ENCODE assay signal across 9 mouse cellular contexts in genomic region chr5:33377801-33378301, GRCm38 (mm10). TPM values are rescaled to one million over a fixed set of nuclear protein-coding genes. Genes with fewer than 3 reads are reported as not detected.
A peak's percentile ranks its signal among the peaks of the same experiment; 100 is the strongest.
DNase-seq lines count a peak whose midpoint lies in the region; ATAC-seq lines count a peak whose summit lies in the region.
"Had no signal": no experiment of that assay in that cellular context is flagged by ENCODE, and none has a peak within 500 bp of the region (broad histone marks: within the 10 kb centered on the region; RNA-seq: fewer than 3 reads in every experiment).

No protein-coding gene starts in this region.

- DNase-seq in kidney, adult 11 months, result no peak
- DNase-seq in MEL-GATA-1-ER (ENCODE audit: extremely low read depth, low read depth), result peak; percentile 46
- no peak for DNase-seq in intestine, embryonic 14.5 days (ENCODE audit: low spot score)
- DNase-seq in lung, postnatal 10 days, result peak; percentile 56
- DNase-seq in spleen, postnatal 4 days (ENCODE audit: low spot score in 2 of 2), result peak; percentile 36 to 76
- no peak for DNase-seq in gastrocnemius, postnatal 36 days

- H3K9me3 ChIP-seq in kidney, embryonic 14.5 days (ENCODE audit: control insufficient read depth, low read length), result no peaks in the 10 kb centered on the region
- no peaks in the 10 kb centered on the region for H3K9me3 ChIP-seq in embryonic facial prominence, embryonic 15.5 days (replicated peaks)
- no peaks in the 10 kb centered on the region for H3K9me3 ChIP-seq in intestine, embryonic 14.5 days (ENCODE audit: control insufficient read depth, low read length)

- peak overlapping the region; percentile 54 for H3K4me3 ChIP-seq in kidney, embryonic 14.5 days (ENCODE audit: low read length)
- H3K4me3 ChIP-seq in embryonic facial prominence, embryonic 15.5 days (replicated peaks), result peak overlapping the region; percentile 73
- peak overlapping the region; percentile 64 for H3K4me3 ChIP-seq in intestine, embryonic 14.5 days (ENCODE audit: low read depth, low read length)

- WGBS in kidney, embryonic 14.5 days, result 0% methylated on average over 21 of the region's 21 CpGs
- WGBS in embryonic facial prominence, embryonic 15.5 days, result 1% methylated on average over 21 of the region's 21 CpGs
- 2% methylated on average over 21 of the region's 21 CpGs for WGBS in intestine, embryonic 14.5 days

- H3K4me1 ChIP-seq in kidney, embryonic 14.5 days (ENCODE audit: control insufficient read depth, insufficient read depth, low read length), result no peaks in the 10 kb centered on the region
- peaks cover 9% of the 10 kb centered on the region for H3K4me1 ChIP-seq in embryonic facial prominence, embryonic 15.5 days
- peaks cover 2% of the 10 kb centered on the region; the same call in 1 of the 2 replicates for H3K4me1 ChIP-seq in intestine, embryonic 14.5 days (replicated peaks; ENCODE audit: control insufficient read depth, insufficient read depth, low read length)

- peak overlapping the region; percentile 89 for H3K27ac ChIP-seq in kidney, embryonic 14.5 days (ENCODE audit: low read depth, low read length)
- H3K27ac ChIP-seq in embryonic facial prominence, embryonic 15.5 days (replicated peaks), result peak overlapping the region; percentile 98
- H3K27ac ChIP-seq in intestine, embryonic 14.5 days (ENCODE audit: low read depth), result peak overlapping the region; percentile 94

- H3K27me3 ChIP-seq in kidney, embryonic 14.5 days (ENCODE audit: control insufficient read depth, insufficient read depth, low read length), result no peaks in the 10 kb centered on the region
- H3K27me3 ChIP-seq in embryonic facial prominence, embryonic 15.5 days, result no peaks in the 10 kb centered on the region
- H3K27me3 ChIP-seq in intestine, embryonic 14.5 days (replicated peaks; ENCODE audit: control insufficient read depth, insufficient read depth, low read length), result no peaks in the 10 kb centered on the region

- intact Hi-C loops in gastrocnemius, postnatal 36 days (cut with DNase I), result loop anchor here (2.0 to 5.0 kb wide), 2 partner anchors 41 to 105 kb away; partner anchors contain the start of gene Maea

- H3K9ac ChIP-seq in kidney, embryonic 14.5 days (ENCODE audit: low read depth, low read length), result peak overlapping the region; percentile 63
- peak overlapping the region; percentile 72 for H3K9ac ChIP-seq in embryonic facial prominence, embryonic 15.5 days
- H3K9ac ChIP-seq in intestine, embryonic 14.5 days (ENCODE audit: low read length), result peak overlapping the region; percentile 63

- peak overlapping the region; percentile 72 for H3K4me2 ChIP-seq in kidney, embryonic 14.5 days (replicated peaks; ENCODE audit: low read depth, low read length)
- peak overlapping the region; percentile 87 for H3K4me2 ChIP-seq in embryonic facial prominence, embryonic 15.5 days (replicated peaks)
- H3K4me2 ChIP-seq in intestine, embryonic 14.5 days (ENCODE audit: low read length), result peak overlapping the region; percentile 92

- peak; percentile 47 for ATAC-seq in kidney, embryonic 14.5 days (ENCODE audit: low FRiP score, low TSS enrichment)
- peak; percentile 55 for ATAC-seq in embryonic facial prominence, embryonic 15.5 days (ENCODE audit: insufficient number of reproducible peaks, low FRiP score, low TSS enrichment, low read depth)
- peak; percentile 82; the same call in 1 of the 2 replicates for ATAC-seq in intestine, embryonic 14.5 days (replicated peaks; ENCODE audit: low FRiP score, low TSS enrichment, low read depth)

- peaks cover 9% of the 10 kb centered on the region for H3K36me3 ChIP-seq in kidney, embryonic 14.5 days (ENCODE audit: control insufficient read depth, insufficient read depth, low read length)
- peaks cover 33% of the 10 kb centered on the region for H3K36me3 ChIP-seq in embryonic facial prominence, embryonic 15.5 days
- H3K36me3 ChIP-seq in intestine, embryonic 14.5 days (ENCODE audit: control insufficient read depth, insufficient read depth, low read length), result peaks cover 33% of the 10 kb centered on the region

RNA-seq across cellular contexts. Expression of gene Uvssa, which starts 0.5 kb away (rescaled TPM):
- polyA plus RNA-seq in kidney, embryonic 14.5 days (2014; fragmentation: Nextera tagmentation; extraction: Ambion mirVana), result 7.9 and 8.9 TPM in 2 replicates
- polyA plus RNA-seq in embryonic facial prominence, embryonic 15.5 days (2015; fragmentation: Nextera tagmentation; extraction: Ambion mirVana), result 10.4 and 11.3 TPM in 2 replicates
- polyA plus RNA-seq in intestine, embryonic 14.5 days (2014; fragmentation: Nextera tagmentation; extraction: Ambion mirVana), result 8.3 and 10.7 TPM in 2 replicates
- total RNA-seq in gastrocnemius, postnatal 36 days (2021), result 1 to 10 TPM; 2.6 to 3.0 TPM

RNA-seq across cellular contexts. Expression of gene Maea, which starts 42.5 kb away (rescaled TPM):
- 97.9 and 133 TPM in 2 replicates for polyA plus RNA-seq in kidney, embryonic 14.5 days (2014; fragmentation: Nextera tagmentation; extraction: Ambion mirVana)
- 116 and 118 TPM in 2 replicates for polyA plus RNA-seq in embryonic facial prominence, embryonic 15.5 days (2015; fragmentation: Nextera tagmentation; extraction: Ambion mirVana)
- polyA plus RNA-seq in intestine, embryonic 14.5 days (2014; fragmentation: Nextera tagmentation; extraction: Ambion mirVana), result 129 and 141 TPM in 2 replicates
- 10 to 100 TPM; 57.8 to 62.5 TPM for total RNA-seq in gastrocnemius, postnatal 36 days (2021)

RNA-seq across cellular contexts. Expression of gene Nkx1-1, which starts 55.9 kb away (rescaled TPM):
- polyA plus RNA-seq in kidney, embryonic 14.5 days (2014; fragmentation: Nextera tagmentation; extraction: Ambion mirVana), result not detected in 2 replicates
- polyA plus RNA-seq in embryonic facial prominence, embryonic 15.5 days (2015; fragmentation: Nextera tagmentation; extraction: Ambion mirVana), result not detected in 2 replicates
- not detected in 2 replicates for polyA plus RNA-seq in intestine, embryonic 14.5 days (2014; fragmentation: Nextera tagmentation; extraction: Ambion mirVana)
- total RNA-seq in gastrocnemius, postnatal 36 days (2021), result not detected
- total RNA-seq: layer of hippocampus, postnatal 36 days had no signal

Comparison
In these comparisons a context has a peak if more than half of its experiments do, and no peak if none do; other contexts are left out.
1. DNase-seq: peak in MEL-GATA-1-ER (single experiment), lung, postnatal 10 days (single experiment) and spleen, postnatal 4 days (2 of 2); none in kidney, adult 11 months (single experiment), intestine, embryonic 14.5 days (single experiment) and gastrocnemius, postnatal 36 days (0 of 2).
2. Peak in every context shown above with its lines, with median percentiles within 50 percentile points of each other: ATAC-seq, H3K27ac ChIP-seq, H3K4me2 ChIP-seq, H3K4me3 ChIP-seq and H3K9ac ChIP-seq.